Mouse (Mus musculus) ES-E14 (cell line): ENCODE data around the gene Gnas.

Experiments
- CHD2 ChIP-seq: IDR thresholded peaks from 2 replicates; pipeline ENCODE4 v1.6.1; 2014; ENCODE audit warnings: mild to moderate bottlenecking, low read depth, low read length, inconsistent platforms
- ZC3H11A ChIP-seq: IDR thresholded peaks from 2 replicates; pipeline ENCODE4 v1.6.1; 2012; ENCODE audit warnings: low read depth, mild to moderate bottlenecking, inconsistent platforms, low read length, borderline replicate concordance
- ZNF384 ChIP-seq: IDR thresholded peaks from 2 replicates; pipeline ENCODE4 v1.6.1; 2012; ENCODE audit warnings: low read depth, low read length, inconsistent platforms

- TF ChIP-seq ZC3H11A (no peak), ZNF384 (no peak), CHD2 (no peak)
Measured at GRCm38 (mm10) chr2:174284807-174285457, 812 bp downstream of the Gnas start.
